Mouse (Mus musculus) liver, embryonic 14.5 days (tissue): Measurements from ENCODE around the gene Atf7ip.

ENCODE experiments used
- CTCF ChIP-seq: IDR thresholded peaks from 2 replicates; pipeline ENCODE4 v1.5.1; 2016; ENCODE audit warnings: antibody characterized with exemption, low read depth, control low read depth
- EP300 ChIP-seq: IDR thresholded peaks from 2 replicates; pipeline ENCODE4 v1.6.1; 2016; ENCODE audit warnings: antibody characterized with exemption, low read depth

DNA sequence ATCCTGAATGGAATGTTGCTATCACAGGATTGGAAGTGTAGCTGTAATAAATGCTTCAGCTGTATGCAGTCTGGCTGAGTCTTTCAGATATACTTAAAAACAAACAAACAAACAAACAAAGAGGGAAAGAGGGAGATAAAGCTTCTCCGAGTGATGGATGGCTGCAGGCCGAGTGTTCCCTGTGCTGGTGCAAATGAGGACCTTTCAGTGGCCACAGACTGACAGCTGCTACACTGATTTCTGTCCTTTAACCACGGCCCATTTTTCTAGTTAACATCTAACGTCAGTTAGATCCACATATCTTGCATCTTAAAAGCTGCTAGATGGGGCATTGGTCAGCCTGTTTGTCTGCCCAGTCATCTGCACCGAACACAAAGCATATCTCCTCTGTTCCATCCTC, 30.2 kb downstream of the Atf7ip start:
- TF ChIP-seq CTCF (no peak), EP300 (no peak)
